Mouse (Mus musculus) stomach, embryonic 16.5 days (tissue): ENCODE data around the gene Podnl1. TPM values are rescaled to one million over a fixed set of nuclear protein-coding genes. Genes with fewer than 3 reads are reported as not detected.

ENCODE experiments used
- ATAC-seq: fragments of 200-750 bp; cut with Nextera tagmentation; 2 replicates; pipeline ENCODE4 v1.8.0; 2017; ENCODE audit warnings: moderate number of reproducible peaks, moderate TSS enrichment; ENCODE audit not compliant: insufficient read depth, low FRiP score
- H3K27ac ChIP-seq: fragments of 300-500 bp; sonication (generic); 2 replicates; pipeline ENCODE4 v1.5.1; 2014; ENCODE audit warnings: low read length
- H3K27me3 ChIP-seq: fragments of 300-500 bp; sonication (generic); 2 replicates; pipeline ENCODE4 v1.6.1; 2014; ENCODE audit warnings: low read length, control low read depth, mixed read lengths; ENCODE audit not compliant: control insufficient read depth, insufficient read depth
- H3K36me3 ChIP-seq: fragments of 300-500 bp; sonication (generic); 2 replicates; pipeline ENCODE4 v1.6.1; 2014; ENCODE audit warnings: low read length; ENCODE audit not compliant: control insufficient read depth, insufficient read depth
- H3K4me1 ChIP-seq: fragments of 300-500 bp; sonication (generic); 2 replicates; pipeline ENCODE4 v1.6.1; 2014; ENCODE audit warnings: low read length, control low read depth, mixed read lengths; ENCODE audit not compliant: control insufficient read depth, insufficient read depth
- H3K4me2 ChIP-seq: fragments of 300-500 bp; sonication (generic); 2 replicates; pipeline ENCODE4 v1.6.1; 2014; ENCODE audit warnings: low read depth, low read length, mixed read lengths
- H3K4me3 ChIP-seq: fragments of 300-500 bp; sonication (generic); replicated peaks from 2 replicates; pipeline ENCODE4 v1.5.1; 2014; ENCODE audit warnings: mild to moderate bottlenecking, low read length
- H3K9ac ChIP-seq: fragments of 300-500 bp; sonication (generic); 2 replicates; pipeline ENCODE4 v1.6.1; 2014; ENCODE audit warnings: low read length
- H3K9me3 ChIP-seq: fragments of 300-500 bp; sonication (generic); replicated peaks from 2 replicates; pipeline ENCODE4 v1.6.1; 2016; ENCODE audit warnings: low read length, control low read depth; ENCODE audit not compliant: control insufficient read depth
- WGBS: fragments of 180-500 bp; shearing (Covaris S2); extraction: QIAGEN DNeasy Blood & Tissue Kit; methylation state at CpG from one replicate; pipeline ENCODE4 v1.1.7; 2014; 5-methylcytosine and 5-hydroxymethylcytosine counted together
- microRNA counts: library from miRNA; unstranded; fragments of <30 nt; microRNA quantifications from one replicate; lab custom pipeline; 2016
- microRNA-seq: library from miRNA; unstranded; fragments of <30 nt; microRNA quantifications from one replicate; pipeline ENCODE4, GENCODE M21; 2016
- polyA plus RNA-seq: library from polyadenylated mRNA; unstranded; fragments of >200 nt; fragmentation: Nextera tagmentation; extraction: Ambion mirVana; gene quantifications from 2 replicates; pipeline ENCODE4 v1.2.1, GENCODE M21; 2015

The Podnl1 gene
- polyA plus RNA-seq, 1 experiment from 2014 or later, result 0.25 TPM

GRCm38 (mm10) chr8:84173861-84174260 lies 48.1 kb downstream of the Podnl1 start:
- no peak for ATAC-seq
- Histone ChIP-seq H3K9me3 (no peaks in the 10 kb centered on the region), H3K36me3 (no peaks in the 10 kb centered on the region), H3K4me1 (no peaks in the 10 kb centered on the region; the same call in 1 of the 2 replicates), H3K4me3 (no peak overlapping the region), H3K4me2 (no peak overlapping the region), H3K27ac (no peak overlapping the region), H3K9ac (no peak overlapping the region), H3K27me3 (no peaks in the 10 kb centered on the region)
- 78% methylated on average over 6 of the region's 6 CpGs for WGBS

- Histone ChIP-seq H3K9me3 (no peaks in the 10 kb centered on the region), H3K27ac (no peak overlapping the region), H3K36me3 (no peaks in the 10 kb centered on the region), H3K9ac (no peak overlapping the region; the same call in 1 of the 2 replicates), H3K4me3 (no peak overlapping the region), H3K27me3 (no peaks in the 10 kb centered on the region), H3K4me1 (peaks cover 21% of the 10 kb centered on the region), H3K4me2 (no peak overlapping the region)
- ATAC-seq, result no peak
- WGBS, result 22% methylated on average over 3 of the region's 3 CpGs
Observed at GRCm38 (mm10) chr8:84176560-84176959, 50.8 kb downstream of the Podnl1 start.

- Histone ChIP-seq H3K4me2 (no peak overlapping the region), H3K27me3 (no peaks in the 10 kb centered on the region), H3K27ac (no peak overlapping the region), H3K36me3 (no peaks in the 10 kb centered on the region), H3K4me1 (peaks cover 27% of the 10 kb centered on the region), H3K9me3 (no peaks in the 10 kb centered on the region), H3K9ac (no peak overlapping the region), H3K4me3 (no peak overlapping the region)
- no peak for ATAC-seq
- 72% methylated on average over 3 of the region's 3 CpGs for WGBS
Observed at GRCm38 (mm10) chr8:84177405-84177804, 51.6 kb downstream of the Podnl1 start.

- Histone ChIP-seq H3K4me1 (peaks cover 36% of the 10 kb centered on the region), H3K27ac (no peak overlapping the region), H3K9ac (no peak overlapping the region), H3K36me3 (no peaks in the 10 kb centered on the region), H3K4me2 (no peak overlapping the region), H3K27me3 (no peaks in the 10 kb centered on the region), H3K4me3 (no peak overlapping the region), H3K9me3 (no peaks in the 10 kb centered on the region)
- no peak for ATAC-seq
- 78% methylated on average over 8 of the region's 8 CpGs for WGBS
Observed at GRCm38 (mm10) chr8:84178592-84178991, 52.8 kb downstream of the Podnl1 start.

- H3K4me1 ChIP-seq, result peaks cover 43% of the 10 kb centered on the region
- no peaks in the 10 kb centered on the region for H3K9me3 ChIP-seq
- no peak overlapping the region for H3K27ac ChIP-seq
- no peaks in the 10 kb centered on the region for H3K27me3 ChIP-seq
- WGBS, result 26% methylated on average over 4 of the region's 4 CpGs
- peak overlapping the region; percentile 44 for H3K4me2 ChIP-seq
- H3K36me3 ChIP-seq, result no peaks in the 10 kb centered on the region
- peak overlapping the region; percentile 22; the same call in 1 of the 2 replicates for H3K4me3 ChIP-seq
- peak overlapping the region; percentile 51 for H3K9ac ChIP-seq
- ATAC-seq, result no peak
Observed at GRCm38 (mm10) chr8:84179946-84180345, 54.2 kb downstream of the Podnl1 start.

- Histone ChIP-seq H3K9ac (peak overlapping the region; percentile 51), H3K4me2 (peak overlapping the region; percentile 44), H3K4me1 (peaks cover 43% of the 10 kb centered on the region), H3K27ac (peak overlapping the region; percentile 42; the same call in 1 of the 2 replicates), H3K9me3 (no peaks in the 10 kb centered on the region), H3K4me3 (peak overlapping the region; percentile 22), H3K27me3 (no peaks in the 10 kb centered on the region), H3K36me3 (no peaks in the 10 kb centered on the region)
- peak; percentile 39; the same call in 1 of the 2 replicates for ATAC-seq
- 4% methylated on average over 16 of the region's 16 CpGs for WGBS
Observed at GRCm38 (mm10) chr8:84180530-84181190, 54.9 kb downstream of the Podnl1 start.

MicroRNAs encoded within 50 kb of the gene (microRNA counts, 519-probe panel; counts per million panel counts)
- microRNA mmu-miR-181c (lab: Ali Mortazavi, UCI) (2,694 counts per million, percentile 59 among the panel's probes with 10 or more counts), microRNA mmu-miR-709 (lab: Ali Mortazavi, UCI) (2,072 counts per million, percentile 42 among the panel's probes with 10 or more counts)

Small RNAs within 50 kb of the gene (microRNA-seq; reads per million reads assigned to microRNA genes)
- gene Gm25110 (not detected), gene Mir181c (4,966 reads per million, percentile 91 among the genes with 10 or more reads in this experiment), gene Mir181d (2,568 reads per million, percentile 86 among the genes with 10 or more reads in this experiment), gene Mir709 (not detected)

Other genes with a start within 250 kb of the Podnl1 start
- 12.6 and 13.2 TPM in 2 replicates for gene Adgrl1, start 225.9 kb upstream of the Podnl1 start, polyA plus RNA-seq
- 0.39 and 0.67 TPM in 2 replicates for gene Gm10644, start 170.8 kb upstream of the Podnl1 start, polyA plus RNA-seq
- 49.4 and 53.1 TPM in 2 replicates for gene Asf1b, start 170.5 kb upstream of the Podnl1 start, polyA plus RNA-seq
- 49.5 and 79.8 TPM in 2 replicates for gene Prkaca, start 153.0 kb upstream of the Podnl1 start, polyA plus RNA-seq
- gene Samd1, start 128.3 kb upstream of the Podnl1 start, polyA plus RNA-seq, result 6.6 and 7.4 TPM in 2 replicates
- gene 1700067K01Rik, start 124.5 kb upstream of the Podnl1 start, polyA plus RNA-seq, result 0.58 and 0.71 TPM in 2 replicates
- 0.50 and 0.80 TPM in 2 replicates for gene 2210011C24Rik, start 113.8 kb upstream of the Podnl1 start, polyA plus RNA-seq
- gene Palm3, start 104.5 kb upstream of the Podnl1 start, polyA plus RNA-seq, result 4.1 and 4.9 TPM in 2 replicates
- gene Il27ra, start 83.4 kb upstream of the Podnl1 start, polyA plus RNA-seq, result 1.3 and 1.5 TPM in 2 replicates
- gene Rln3, start 81.0 kb upstream of the Podnl1 start, polyA plus RNA-seq, result 0.22 TPM in 1 of 2 replicates, not detected in the other
- 1.4 and 1.5 TPM in 2 replicates for gene Gm10643, start 60.9 kb upstream of the Podnl1 start, polyA plus RNA-seq
- gene Rfx1, start 59.2 kb upstream of the Podnl1 start, polyA plus RNA-seq, result 6.1 and 6.3 TPM in 2 replicates
- gene Dcaf15, start 21.2 kb upstream of the Podnl1 start, polyA plus RNA-seq, result 6.4 and 7.5 TPM in 2 replicates
- gene Cc2d1a, start 21.9 kb downstream of the Podnl1 start, polyA plus RNA-seq, result 25.5 and 25.7 TPM in 2 replicates
- gene 4930432K21Rik, start 22.0 kb downstream of the Podnl1 start, polyA plus RNA-seq, result 1.0 and 1.1 TPM in 2 replicates
- gene Nanos3, start 59.2 kb downstream of the Podnl1 start, polyA plus RNA-seq, result 1.3 TPM in 1 of 2 replicates, not detected in the other
- 9.7 and 10.5 TPM in 2 replicates for gene Zswim4, start 111.1 kb downstream of the Podnl1 start, polyA plus RNA-seq
- gene D8Ertd738e, start 123.7 kb downstream of the Podnl1 start, polyA plus RNA-seq, result 271 and 289 TPM in 2 replicates
- 49.2 and 55.0 TPM in 2 replicates for gene Mri1, start 131.3 kb downstream of the Podnl1 start, polyA plus RNA-seq
- 18.8 and 19.0 TPM in 2 replicates for gene Ccdc130, start 144.4 kb downstream of the Podnl1 start, polyA plus RNA-seq